Mouse (Mus musculus): ENCODE results near the gene Gm11172. TPM values are rescaled to one million over a fixed set of nuclear protein-coding genes. Genes with fewer than 3 reads are reported as not detected.
"Not testable (repeated sequence)": the region's sequence is repeated elsewhere in the genome, so short reads cannot be mapped to it uniquely, and the experiment has no call there.

The Gm11172 gene
- polyA plus RNA-seq, 1 experiment from 2014 or later = not detected

DNA sequence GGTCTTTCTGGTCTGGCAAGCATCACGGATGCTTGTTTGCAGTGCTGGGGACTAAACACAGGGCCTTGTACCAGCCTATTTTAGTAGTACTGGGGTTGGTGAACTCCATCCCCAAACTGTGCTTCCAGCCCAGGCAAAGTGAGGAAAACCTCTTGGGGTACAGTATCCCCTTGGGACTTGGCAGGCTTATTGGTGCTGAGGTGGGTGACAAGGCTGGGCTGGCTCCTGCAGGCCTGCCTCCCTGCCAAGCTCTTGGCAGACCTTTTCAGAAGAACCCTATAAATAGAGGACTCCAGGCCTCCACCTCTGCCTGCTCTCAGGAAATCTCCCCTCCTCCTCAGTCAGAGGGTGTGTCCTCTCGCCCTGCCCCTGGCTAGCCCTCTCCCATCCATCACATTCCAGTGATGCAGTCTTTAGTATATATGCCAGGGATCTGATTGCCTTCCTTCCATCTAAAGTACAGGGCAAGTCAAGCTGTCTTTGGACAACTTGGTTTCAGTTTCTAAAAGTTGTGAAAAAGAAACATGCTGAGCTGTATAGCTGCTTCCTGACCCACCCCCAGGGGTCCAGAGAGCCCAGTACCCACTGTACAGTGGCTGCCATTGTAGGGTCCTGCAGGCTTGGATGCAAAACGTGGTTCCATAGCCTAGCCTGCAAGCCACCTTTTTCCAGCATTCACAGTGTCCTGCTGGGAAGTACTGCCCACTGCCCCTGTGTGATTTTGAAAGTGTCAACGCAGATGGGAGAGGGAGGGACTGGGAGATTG, 25.8 kb upstream of the Gm11172 start:
- H3K36me3 ChIP-seq = no peaks in the 10 kb centered on the region
- ATAC-seq (ENCODE audit: low read depth) = no peak
- peak overlapping the region; percentile 89; the same call in 1 of the 2 replicates for H3K4me3 ChIP-seq (replicated peaks)
- H3K4me1 ChIP-seq (replicated peaks) = peaks cover 41% of the 10 kb centered on the region
- H3K27me3 ChIP-seq = peaks cover 48% of the 10 kb centered on the region
- peak overlapping the region; percentile 99 for H3K4me2 ChIP-seq
- DNase-seq = no peak
- no peak overlapping the region for H3K27ac ChIP-seq
- no peak overlapping the region for H3K9ac ChIP-seq
- 55% methylated on average over 4 of the region's 4 CpGs for WGBS (ENCODE audit: insufficient replicate concordance)
- no peaks in the 10 kb centered on the region for H3K9me3 ChIP-seq (replicated peaks)

GRCm38 (mm10) chr16:10787548-10788058, 25.1 kb upstream of the Gm11172 start:
- H3K4me3 ChIP-seq (replicated peaks) = no peak overlapping the region
- DNase-seq (no peak), ATAC-seq (ENCODE audit: low read depth) (no peak)
- H3K36me3 ChIP-seq = no peaks in the 10 kb centered on the region
- H3K4me2 ChIP-seq = no peak overlapping the region
- H3K9ac ChIP-seq = no peak overlapping the region
- 70% methylated on average over 7 of the region's 7 CpGs for WGBS (ENCODE audit: insufficient replicate concordance)
- no peaks in the 10 kb centered on the region for H3K9me3 ChIP-seq (replicated peaks)
- no peak overlapping the region for H3K27ac ChIP-seq
- H3K4me1 ChIP-seq (replicated peaks) = peaks cover 41% of the 10 kb centered on the region
- peaks cover 44% of the 10 kb centered on the region for H3K27me3 ChIP-seq

- no peak for ATAC-seq (ENCODE audit: low read depth)
- Histone ChIP-seq H3K9ac (no peak within 1 kb of the TSS), H3K36me3 (no peaks in the 10 kb centered on the region)
Observed at GRCm38 (mm10) chr16:10788271-10788670, 24.4 kb upstream of the Gm11172 start, which contains the start of gene Tnp2. Tnp2 (minus strand) TSS chr16:10788660.

DNA sequence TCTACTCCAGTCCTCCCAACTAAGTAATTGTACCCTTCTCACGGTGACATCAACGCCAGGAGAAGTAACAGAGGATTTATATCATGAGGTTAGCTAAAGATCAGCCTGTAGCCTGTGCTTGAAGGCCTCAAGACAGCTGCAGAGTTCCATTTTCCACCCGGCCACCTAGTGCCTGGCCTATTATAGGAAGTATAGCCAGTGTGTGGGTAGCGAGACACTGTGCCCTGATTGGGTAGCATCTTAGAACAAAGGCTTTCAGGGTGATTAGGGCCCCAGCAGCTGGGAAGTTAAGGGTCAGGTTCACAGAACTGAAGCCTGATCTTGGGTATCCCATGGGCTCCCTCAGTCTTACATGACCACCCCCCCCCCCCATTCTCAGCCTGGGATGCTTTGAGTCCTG, 23.8 kb upstream of the Gm11172 start:
- no peaks in the 10 kb centered on the region for H3K36me3 ChIP-seq
- peaks cover 32% of the 10 kb centered on the region for H3K27me3 ChIP-seq
- no peak overlapping the region for H3K4me2 ChIP-seq
- ATAC-seq (ENCODE audit: low read depth) = no peak
- H3K9me3 ChIP-seq (replicated peaks) = no peaks in the 10 kb centered on the region
- 47% methylated on average over 4 of the region's 4 CpGs for WGBS (ENCODE audit: insufficient replicate concordance)
- no peak overlapping the region for H3K9ac ChIP-seq
- peaks cover 30% of the 10 kb centered on the region for H3K4me1 ChIP-seq (replicated peaks)
- H3K27ac ChIP-seq = no peak overlapping the region
- H3K4me3 ChIP-seq (replicated peaks) = no peak overlapping the region
- DNase-seq = no peak

More at GRCm38 (mm10) chr16:10788271-10788670, 24.4 kb upstream of the Gm11172 start, which contains the start of gene Tnp2:
- WGBS (ENCODE audit: insufficient replicate concordance) = 43% methylated on average over 16 of the region's 16 CpGs
- no peaks in the 10 kb centered on the region for H3K9me3 ChIP-seq (replicated peaks)
- H3K27me3 ChIP-seq = peaks cover 38% of the 10 kb centered on the region
- no peak within 1 kb of the TSS for H3K4me3 ChIP-seq (replicated peaks)
- no peak for DNase-seq
- no peak within 1 kb of the TSS for H3K4me2 ChIP-seq
- H3K4me1 ChIP-seq (replicated peaks) = peaks cover 36% of the 10 kb centered on the region
- no peak within 1 kb of the TSS for H3K27ac ChIP-seq

- peaks cover 32% of the 10 kb centered on the region for H3K27me3 ChIP-seq
- no peak within 1 kb of the TSS for H3K27ac ChIP-seq
- no peaks in the 10 kb centered on the region for H3K9me3 ChIP-seq (replicated peaks)
- H3K4me2 ChIP-seq = no peak within 1 kb of the TSS
- peaks cover 16% of the 10 kb centered on the region for H3K4me1 ChIP-seq (replicated peaks)
- no peaks in the 10 kb centered on the region for H3K36me3 ChIP-seq
- no peak for DNase-seq
- no peak within 1 kb of the TSS for H3K4me3 ChIP-seq (replicated peaks)
- 48% methylated on average over 9 of the region's 9 CpGs for WGBS (ENCODE audit: insufficient replicate concordance)
- ATAC-seq (ENCODE audit: low read depth) = no peak
- H3K9ac ChIP-seq = no peak within 1 kb of the TSS
Observed at GRCm38 (mm10) chr16:10790702-10791101, 22.0 kb upstream of the Gm11172 start, which contains the start of gene Prm3. Prm3 (minus strand) TSS chr16:10790914.

GRCm38 (mm10) chr16:10796034-10796433, 16.7 kb upstream of the Gm11172 start, which contains the start of gene Prm2:
Prm2 (minus strand) TSS chr16:10796134.
- 54% methylated on average over 6 of the region's 6 CpGs for WGBS (ENCODE audit: insufficient replicate concordance)
- H3K9ac ChIP-seq = no peak within 1 kb of the TSS
- no peak within 1 kb of the TSS for H3K27ac ChIP-seq
- no peak within 1 kb of the TSS for H3K4me2 ChIP-seq
- DNase-seq (no peak), ATAC-seq (ENCODE audit: low read depth) (no peak)
- no peaks in the 10 kb centered on the region for H3K4me1 ChIP-seq (replicated peaks)
- H3K36me3 ChIP-seq = no peaks in the 10 kb centered on the region
- no peaks in the 10 kb centered on the region for H3K9me3 ChIP-seq (replicated peaks)
- H3K27me3 ChIP-seq = peaks cover 49% of the 10 kb centered on the region
- H3K4me3 ChIP-seq (replicated peaks) = no peak within 1 kb of the TSS

GRCm38 (mm10) chr16:10802420-10802819, 10.3 kb upstream of the Gm11172 start:
- 68% methylated on average over 3 of the region's 3 CpGs for WGBS (ENCODE audit: insufficient replicate concordance)
- not testable (repeated sequence) for H3K36me3 ChIP-seq; H3K9ac ChIP-seq; ATAC-seq (ENCODE audit: low read depth); DNase-seq; H3K27ac ChIP-seq; H3K4me1 ChIP-seq (replicated peaks); H3K9me3 ChIP-seq (replicated peaks); H3K27me3 ChIP-seq; H3K4me2 ChIP-seq; H3K4me3 ChIP-seq (replicated peaks)

DNA sequence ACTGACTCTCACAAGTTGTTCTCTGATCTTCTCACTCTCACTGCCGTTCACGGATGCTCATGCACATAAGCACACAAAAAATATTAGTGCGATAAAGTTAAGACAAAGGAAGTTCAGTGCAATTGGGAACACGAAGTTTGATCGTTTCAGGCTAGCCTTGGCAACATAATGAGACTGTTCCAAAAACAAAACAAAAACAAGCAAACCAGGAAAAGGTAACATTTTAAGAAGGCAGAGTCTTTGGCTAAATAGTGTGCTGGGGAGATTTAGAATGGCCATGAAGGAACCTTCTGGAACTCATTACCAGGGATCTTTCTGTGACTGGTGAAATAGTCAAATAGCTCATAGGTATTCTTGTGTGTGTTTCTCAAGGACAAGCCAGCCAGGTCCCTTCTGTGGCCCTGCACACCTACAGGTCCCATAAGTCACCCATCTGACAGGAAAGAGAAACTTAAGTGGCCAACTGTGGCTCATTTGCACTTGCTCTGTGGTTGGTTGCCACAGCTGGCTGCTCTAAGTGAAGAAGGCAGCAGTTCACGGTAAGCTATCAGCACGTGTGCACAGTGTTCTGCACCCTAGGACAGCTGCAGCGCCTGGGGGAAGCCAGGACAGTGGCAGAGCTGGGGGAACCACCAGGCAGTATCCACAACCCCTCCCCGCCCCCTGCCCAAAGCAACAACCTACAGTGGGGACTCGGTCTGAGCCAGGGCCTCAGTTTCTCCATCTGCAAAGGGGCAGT, 6.8 kb upstream of the Gm11172 start, which contains the start of gene Prm1:
Prm1 (minus strand) TSS at position 51 of the 739 bp plus-strand sequence.
- Histone ChIP-seq H3K4me3 (replicated peaks) (no peak within 1 kb of the TSS), H3K4me2 (no peak within 1 kb of the TSS), H3K27ac (no peak within 1 kb of the TSS), H3K27me3 (peaks cover 29% of the 10 kb centered on the region), H3K9ac (no peak within 1 kb of the TSS), H3K36me3 (no peaks in the 10 kb centered on the region), H3K4me1 (replicated peaks) (no peaks in the 10 kb centered on the region), H3K9me3 (replicated peaks) (no peaks in the 10 kb centered on the region)
- ATAC-seq (ENCODE audit: low read depth) (no peak), DNase-seq (no peak)
- 59% methylated on average over 10 of the region's 10 CpGs for WGBS (ENCODE audit: insufficient replicate concordance)

DNA sequence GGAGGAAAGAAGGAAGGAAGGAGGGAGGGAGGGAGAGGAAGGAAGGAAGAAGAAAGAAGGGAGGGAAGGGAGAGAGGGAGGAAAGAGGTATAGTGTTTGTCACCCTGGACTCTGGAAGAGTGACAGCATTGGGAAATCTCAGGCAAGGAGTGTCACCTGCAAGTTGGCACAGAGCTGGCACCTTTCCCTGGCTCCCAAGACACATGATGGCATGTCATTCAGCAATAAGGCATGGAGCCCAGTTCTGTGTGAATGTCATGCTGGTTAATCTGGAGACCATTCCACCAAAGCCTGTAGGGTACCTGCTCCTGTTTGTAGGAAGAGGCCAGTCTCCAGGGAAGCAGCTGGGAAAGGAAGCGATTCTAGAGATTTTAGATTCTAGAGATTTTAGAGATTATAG, 2.3 kb upstream of the Gm11172 start:
- Histone ChIP-seq H3K4me2 (no peak overlapping the region), H3K4me3 (replicated peaks) (no peak overlapping the region), H3K9ac (no peak overlapping the region), H3K36me3 (no peaks in the 10 kb centered on the region), H3K9me3 (replicated peaks) (no peaks in the 10 kb centered on the region), H3K27me3 (peaks cover 35% of the 10 kb centered on the region), H3K4me1 (replicated peaks) (peaks cover 10% of the 10 kb centered on the region), H3K27ac (no peak overlapping the region)
- 76% methylated on average over 1 of the region's 1 CpGs for WGBS (ENCODE audit: insufficient replicate concordance)
- ATAC-seq (ENCODE audit: low read depth) (no peak), DNase-seq (no peak)

GRCm38 (mm10) chr16:10813726-10814125, 1.0 kb downstream of the Gm11172 start:
- WGBS (ENCODE audit: insufficient replicate concordance) = 46% methylated on average over 4 of the region's 4 CpGs
- Histone ChIP-seq H3K4me3 (replicated peaks) (no peak overlapping the region), H3K27me3 (peaks cover 31% of the 10 kb centered on the region), H3K27ac (no peak overlapping the region), H3K9ac (no peak overlapping the region), H3K4me1 (replicated peaks) (peaks cover 13% of the 10 kb centered on the region), H3K36me3 (no peaks in the 10 kb centered on the region), H3K9me3 (replicated peaks) (no peaks in the 10 kb centered on the region), H3K4me2 (no peak overlapping the region)
- ATAC-seq (ENCODE audit: low read depth) = no peak
- DNase-seq = no peak

GRCm38 (mm10) chr16:10814864-10815263, 2.1 kb downstream of the Gm11172 start:
- Histone ChIP-seq H3K27ac (no peak overlapping the region), H3K4me1 (replicated peaks) (peaks cover 13% of the 10 kb centered on the region), H3K4me2 (no peak overlapping the region), H3K9ac (no peak overlapping the region), H3K27me3 (peaks cover 23% of the 10 kb centered on the region), H3K4me3 (replicated peaks) (no peak overlapping the region), H3K36me3 (no peaks in the 10 kb centered on the region), H3K9me3 (replicated peaks) (no peaks in the 10 kb centered on the region)
- DNase-seq (no peak), ATAC-seq (ENCODE audit: low read depth) (peak; percentile 51)
- WGBS (ENCODE audit: insufficient replicate concordance) = 28% methylated on average over 4 of the region's 4 CpGs

Data from liver, embryonic 13.5 days (tissue).